Mouse (Mus musculus): ENCODE results near the gene Gm10338. TPM values are rescaled to one million over a fixed set of nuclear protein-coding genes. Genes with fewer than 3 reads are reported as not detected.
"Not testable (repeated sequence)": the region's sequence is repeated elsewhere in the genome, so short reads cannot be mapped to it uniquely, and the experiment has no call there.

Gene Gm10338
- polyA plus RNA-seq (2014; fragmentation: Nextera tagmentation; extraction: Ambion mirVana) = not detected in 2 replicates

DNA sequence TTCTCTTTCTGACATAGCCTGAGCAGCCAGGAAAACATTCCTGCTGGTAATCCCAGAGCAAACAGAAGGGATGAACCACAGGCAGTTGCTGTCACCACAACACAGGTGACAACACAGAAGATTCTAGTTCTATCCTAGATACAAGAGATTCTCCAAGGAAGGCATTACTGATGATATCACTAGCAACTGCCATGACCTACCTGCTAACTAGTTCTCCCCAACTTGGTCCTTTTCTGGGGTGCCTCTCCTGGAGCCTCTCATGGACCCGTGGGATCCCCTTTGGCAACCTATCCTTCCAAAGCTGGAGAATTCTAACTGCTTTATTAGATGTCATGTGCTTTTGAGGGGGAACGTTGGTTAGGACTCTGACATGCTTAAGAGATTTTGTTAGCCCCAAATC is at the start of gene Gm10338:
TSS of gene Gm10338 (minus strand) at position 101 of the 400 bp plus-strand sequence.
- not testable (repeated sequence) for H3K9me3 ChIP-seq (ENCODE audit: control insufficient read depth, low read length); H3K27ac ChIP-seq (ENCODE audit: low read depth, low read length); H3K9ac ChIP-seq (ENCODE audit: low read depth, low read length); DNase-seq (ENCODE audit: low spot score); H3K4me2 ChIP-seq (replicated peaks; ENCODE audit: low read depth, low read length); H3K27me3 ChIP-seq (ENCODE audit: control insufficient read depth, insufficient read depth, low read length); H3K36me3 ChIP-seq (ENCODE audit: control insufficient read depth, insufficient read depth, low read length); ATAC-seq (ENCODE audit: low FRiP score); H3K4me1 ChIP-seq (replicated peaks; ENCODE audit: control insufficient read depth, insufficient read depth, low read length); H3K4me3 ChIP-seq (ENCODE audit: low read depth, low read length)
- no CpG with 5 or more reads among the region's 2 CpGs for WGBS

DNA sequence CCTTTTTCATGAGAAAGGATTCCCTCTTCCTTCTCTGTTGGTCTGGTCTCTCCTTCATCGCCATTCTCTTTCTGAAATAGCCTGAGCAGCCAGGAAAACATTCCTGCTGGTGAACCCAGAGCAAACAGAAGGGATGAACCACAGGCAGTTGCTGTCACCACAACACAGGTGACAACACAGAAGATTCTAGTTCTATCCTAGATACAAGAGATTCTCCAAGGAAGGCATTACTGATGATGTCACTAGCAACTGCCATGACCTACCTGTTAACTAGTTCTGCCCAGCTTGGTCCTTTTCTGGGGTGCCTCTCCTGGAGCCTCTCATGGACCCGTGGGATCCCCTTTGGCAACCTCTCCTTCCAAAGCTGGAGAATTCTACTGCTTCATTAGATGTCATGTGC is 48.5 kb upstream of the Gm10338 start, which contains the start of gene Gm10128:
TSS of gene Gm10128 (minus strand) at position 101 of the 400 bp plus-strand sequence.
- H3K27me3 ChIP-seq (ENCODE audit: control insufficient read depth, insufficient read depth, low read length); H3K4me2 ChIP-seq (replicated peaks; ENCODE audit: low read depth, low read length); H3K27ac ChIP-seq (ENCODE audit: low read depth, low read length); DNase-seq (ENCODE audit: low spot score); ATAC-seq (ENCODE audit: low FRiP score); H3K36me3 ChIP-seq (ENCODE audit: control insufficient read depth, insufficient read depth, low read length); H3K4me1 ChIP-seq (replicated peaks; ENCODE audit: control insufficient read depth, insufficient read depth, low read length); H3K9me3 ChIP-seq (ENCODE audit: control insufficient read depth, low read length); H3K9ac ChIP-seq (ENCODE audit: low read depth, low read length); H3K4me3 ChIP-seq (ENCODE audit: low read depth, low read length): not testable (repeated sequence)
- WGBS = no CpG with 5 or more reads among the region's 2 CpGs

DNA sequence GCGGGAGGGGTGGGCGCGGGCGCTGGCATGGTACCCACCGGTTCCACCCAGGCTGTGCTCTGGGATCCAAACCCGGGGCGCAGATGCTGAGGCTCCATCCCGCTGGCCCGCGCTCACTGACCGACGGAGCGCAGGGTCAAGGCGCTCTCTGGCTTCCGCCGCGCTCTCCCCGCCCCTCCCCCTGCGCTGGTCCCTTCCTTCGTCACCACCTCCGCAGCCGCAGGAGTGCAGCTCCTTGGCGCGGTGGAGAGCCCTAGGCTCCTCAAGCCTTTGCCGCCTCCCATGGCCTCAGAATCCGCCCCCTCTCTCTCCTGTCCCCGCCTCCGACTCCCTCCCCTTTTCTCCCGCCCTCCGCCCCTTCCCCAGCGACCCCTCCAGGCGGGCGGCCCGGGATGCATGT is 27.0 kb downstream of the Gm10338 start, which contains the start of gene Gm3558:
TSS of gene Gm3558 (minus strand) at position 185 of the 400 bp plus-strand sequence.
- Histone ChIP-seq H3K4me3 (ENCODE audit: low read depth, low read length) (peak within 1 kb of the TSS; percentile 31), H3K4me2 (replicated peaks; ENCODE audit: low read depth, low read length) (peak within 1 kb of the TSS; percentile 44)
- not testable (repeated sequence) for DNase-seq (ENCODE audit: low spot score); H3K36me3 ChIP-seq (ENCODE audit: control insufficient read depth, insufficient read depth, low read length); H3K27ac ChIP-seq (ENCODE audit: low read depth, low read length); H3K9me3 ChIP-seq (ENCODE audit: control insufficient read depth, low read length); ATAC-seq (ENCODE audit: low FRiP score); H3K4me1 ChIP-seq (replicated peaks; ENCODE audit: control insufficient read depth, insufficient read depth, low read length); H3K27me3 ChIP-seq (ENCODE audit: control insufficient read depth, insufficient read depth, low read length); H3K9ac ChIP-seq (ENCODE audit: low read depth, low read length)
- WGBS = no CpG with 5 or more reads among the region's 34 CpGs

DNA sequence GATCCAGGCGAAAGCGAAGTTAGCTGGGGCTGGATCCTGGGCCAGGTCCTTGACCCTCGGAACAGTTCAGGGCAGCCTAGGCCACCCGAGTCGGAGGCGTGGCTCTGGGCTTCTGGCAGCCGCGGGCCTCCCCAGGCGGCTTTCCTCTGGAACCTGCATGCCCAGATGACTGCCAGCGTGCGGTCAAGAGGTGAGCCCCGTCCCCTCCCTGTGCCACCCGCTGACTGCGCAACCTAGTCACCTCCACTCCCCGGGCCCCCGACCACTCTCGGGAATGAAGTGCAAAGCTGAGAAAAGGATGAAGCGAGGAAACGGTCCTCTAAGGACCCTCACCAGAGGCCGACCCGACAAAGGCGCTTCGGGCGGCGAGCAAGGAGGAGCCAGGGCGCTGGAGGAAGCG is 27.5 kb downstream of the Gm10338 start:
- H3K4me1 ChIP-seq (replicated peaks; ENCODE audit: control insufficient read depth, insufficient read depth, low read length); H3K27ac ChIP-seq (ENCODE audit: low read depth, low read length); H3K9me3 ChIP-seq (ENCODE audit: control insufficient read depth, low read length); H3K36me3 ChIP-seq (ENCODE audit: control insufficient read depth, insufficient read depth, low read length); H3K27me3 ChIP-seq (ENCODE audit: control insufficient read depth, insufficient read depth, low read length); H3K9ac ChIP-seq (ENCODE audit: low read depth, low read length); ATAC-seq (ENCODE audit: low FRiP score): not testable (repeated sequence)
- H3K4me2 ChIP-seq (replicated peaks; ENCODE audit: low read depth, low read length) = peak overlapping the region; percentile 44
- DNase-seq (ENCODE audit: low spot score) = peak; percentile 19
- H3K4me3 ChIP-seq (ENCODE audit: low read depth, low read length) = peak overlapping the region; percentile 31
- under 1% methylated on average over 21 of the region's 27 CpGs for WGBS

DNA sequence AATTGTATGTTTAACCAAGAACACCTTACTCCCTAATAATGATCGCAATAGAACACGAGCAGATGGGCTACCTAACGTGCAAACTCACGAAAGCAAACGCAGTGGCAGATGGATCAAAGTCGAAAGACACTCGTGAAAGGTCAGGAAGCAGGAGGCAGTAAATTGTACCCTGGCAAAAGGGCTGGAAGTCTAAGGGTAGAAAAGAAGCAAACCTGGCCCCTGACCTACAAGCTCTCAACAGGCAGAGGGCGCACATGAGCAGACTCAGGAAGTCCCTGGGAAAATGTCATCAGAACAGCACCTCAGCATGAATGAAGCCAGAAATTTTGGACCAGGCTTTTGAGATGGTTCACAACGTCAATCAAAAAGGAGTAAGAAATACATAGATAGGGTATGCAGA is 28.1 kb downstream of the Gm10338 start:
- not testable (repeated sequence) for DNase-seq (ENCODE audit: low spot score); H3K4me2 ChIP-seq (replicated peaks; ENCODE audit: low read depth, low read length); H3K27ac ChIP-seq (ENCODE audit: low read depth, low read length); H3K36me3 ChIP-seq (ENCODE audit: control insufficient read depth, insufficient read depth, low read length); H3K4me3 ChIP-seq (ENCODE audit: low read depth, low read length); H3K27me3 ChIP-seq (ENCODE audit: control insufficient read depth, insufficient read depth, low read length); H3K9me3 ChIP-seq (ENCODE audit: control insufficient read depth, low read length); ATAC-seq (ENCODE audit: low FRiP score); H3K9ac ChIP-seq (ENCODE audit: low read depth, low read length); H3K4me1 ChIP-seq (replicated peaks; ENCODE audit: control insufficient read depth, insufficient read depth, low read length)
- WGBS = 8% methylated on average over 6 of the region's 9 CpGs

Other genes with a start within 250 kb of the Gm10338 start
- gene Gm8374, start 230.5 kb downstream of the Gm10338 start, polyA plus RNA-seq (2014; fragmentation: Nextera tagmentation; extraction: Ambion mirVana) = not detected in 2 replicates
- gene Gm3755, start 144.7 kb downstream of the Gm10338 start, polyA plus RNA-seq (2014; fragmentation: Nextera tagmentation; extraction: Ambion mirVana) = not detected in 2 replicates
- 3.3 TPM in 2 replicates for gene Gm3752, start 111.8 kb downstream of the Gm10338 start, polyA plus RNA-seq (2014; fragmentation: Nextera tagmentation; extraction: Ambion mirVana)
- gene Gm3558, start 27.0 kb downstream of the Gm10338 start, polyA plus RNA-seq (2014; fragmentation: Nextera tagmentation; extraction: Ambion mirVana) = 0.63 and 1.7 TPM in 2 replicates
- gene Gm10128, start 48.4 kb upstream of the Gm10338 start, polyA plus RNA-seq (2014; fragmentation: Nextera tagmentation; extraction: Ambion mirVana) = not detected in 2 replicates
- gene Gm26661, start 196.0 kb upstream of the Gm10338 start, polyA plus RNA-seq (2014; fragmentation: Nextera tagmentation; extraction: Ambion mirVana) = not detected in 2 replicates
- gene Flnb, start 222.4 kb upstream of the Gm10338 start, polyA plus RNA-seq (2014; fragmentation: Nextera tagmentation; extraction: Ambion mirVana) = 12.9 and 16.5 TPM in 2 replicates